Mouse (Mus musculus) monocyte, adult 2 months (primary cell): Measurements from ENCODE around the gene Ryk.

Experiments used
- DNase-seq, 2 experiments: peaks; one replicate each; pipeline ENCODE4 v3.0.0; 2022; ENCODE audit warnings: low spot score in 2 of 2, low read depth in 1 of 2

The Ryk gene

DNA sequence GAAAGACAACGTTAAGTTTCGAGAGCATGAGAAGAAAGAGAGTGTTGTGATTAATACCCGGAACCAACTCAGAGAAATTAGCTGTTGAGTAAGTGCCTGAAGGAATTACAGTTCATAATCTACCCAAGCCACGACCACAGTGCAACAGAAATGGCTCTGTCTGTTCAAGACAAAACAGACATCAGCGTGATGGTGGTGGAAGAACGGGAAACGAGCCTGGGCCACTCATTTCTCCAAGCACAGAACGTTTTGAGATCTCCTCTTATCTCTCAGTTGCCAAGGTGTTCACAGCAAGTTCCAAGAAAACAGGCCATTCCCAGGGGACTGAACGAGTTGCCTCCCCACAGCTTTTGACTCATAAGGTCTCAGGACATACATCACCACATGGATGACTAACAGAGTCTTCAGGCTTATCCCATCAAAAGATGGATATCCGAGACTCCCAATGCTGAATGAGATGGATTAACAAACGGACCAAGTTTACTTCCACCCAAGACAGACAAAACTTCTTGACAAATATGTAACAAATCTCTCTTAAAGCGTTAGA, 111.8 kb downstream of the Ryk start:
- no peak for DNase-seq

DNA sequence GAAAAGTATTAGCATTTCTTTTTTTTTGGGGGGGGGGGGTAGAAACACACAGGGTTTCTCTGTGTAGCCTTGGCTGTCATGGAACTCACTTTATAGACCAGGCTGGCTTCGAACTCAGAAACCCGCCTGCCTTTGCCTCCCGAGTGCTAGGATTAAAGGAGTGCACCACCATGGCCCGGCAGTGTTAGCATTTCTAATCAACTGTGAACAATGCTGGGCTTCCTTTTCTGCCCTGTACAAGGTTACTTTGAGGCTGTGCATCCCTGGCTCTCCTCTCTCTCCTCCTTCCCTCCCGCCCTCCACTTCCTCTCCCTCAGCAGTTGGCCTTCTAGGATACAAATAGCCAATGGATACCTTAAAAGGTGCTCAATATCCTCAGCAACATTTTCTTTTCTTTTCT, 114.0 kb downstream of the Ryk start:
- no peak for DNase-seq

DNA sequence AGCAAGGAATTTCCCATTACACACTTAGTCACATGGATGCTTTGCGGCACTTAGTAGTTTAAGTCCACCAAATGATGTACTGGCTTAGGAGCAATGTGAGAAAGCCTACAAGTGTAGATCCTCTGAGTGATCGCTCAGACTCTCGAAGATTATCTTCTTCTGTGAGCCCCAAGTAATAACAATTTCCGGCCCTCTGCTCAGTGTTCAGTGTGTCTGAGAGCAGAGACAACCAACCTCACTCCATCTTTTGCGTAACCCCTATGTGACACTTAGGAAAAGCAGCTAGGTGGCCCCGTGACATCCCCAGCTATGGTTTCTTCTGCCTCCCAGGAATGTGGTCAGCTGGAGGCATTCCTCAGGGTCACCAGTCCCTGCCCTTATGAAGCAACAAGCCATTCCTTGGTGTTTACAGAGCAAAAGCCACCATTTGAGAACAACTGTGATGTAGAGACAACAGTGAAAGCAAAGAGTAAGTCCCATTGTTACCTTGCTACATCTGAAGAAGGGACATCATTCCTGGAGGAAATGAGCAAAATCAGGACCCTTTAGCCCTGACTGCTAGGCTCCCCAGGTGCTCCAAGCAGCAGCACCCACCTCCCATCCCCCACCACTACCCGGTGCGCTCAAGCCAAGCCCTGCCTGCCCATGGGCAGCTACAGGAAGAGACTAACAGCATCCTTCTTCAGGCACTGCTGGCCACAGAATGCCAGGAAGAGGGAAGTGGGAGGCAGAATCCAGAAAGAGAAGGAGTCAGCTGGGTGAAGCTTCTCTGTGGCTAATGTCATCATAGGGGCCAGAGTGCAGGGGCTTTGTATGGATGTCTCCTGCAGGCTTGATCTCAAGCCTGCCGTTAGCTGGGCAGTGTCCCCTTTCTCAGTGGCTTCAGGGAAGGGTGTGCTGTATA, 116.6 kb downstream of the Ryk start:
- no peak for DNase-seq

DNA sequence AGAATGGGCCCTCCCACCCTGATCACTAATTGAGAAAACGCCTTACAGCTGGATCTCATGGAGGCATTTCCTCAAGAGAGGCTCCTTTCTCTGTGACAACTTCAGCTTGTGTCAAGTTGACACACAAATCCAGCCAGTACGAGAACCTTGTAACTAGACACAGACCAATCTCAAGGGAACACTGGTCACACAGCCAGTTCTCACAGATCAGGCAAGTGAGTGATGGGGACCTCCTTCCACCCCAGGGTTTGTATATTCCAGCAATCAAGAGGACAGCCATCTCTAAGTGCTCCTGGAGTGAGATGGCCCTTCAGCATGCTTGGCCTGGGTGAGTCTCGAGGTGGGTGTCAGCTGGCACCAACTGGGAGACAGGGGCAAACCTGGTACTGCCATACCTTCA, 121.1 kb downstream of the Ryk start:
- DNase-seq: no peak
